Mouse (Mus musculus) heart, adult 9 months (tissue): ENCODE measurements at regions not wholly inside any gene's neighbourhood (a gene's known extent, or its start where the extent isn't known, plus 50 kb on each side); places are given as distances from the start of the nearest gene placed in this dataset.

Experiments
- DNase-seq, 2 experiments: peaks; one replicate each; pipeline ENCODE4 v3.0.0; 2022; ENCODE audit warnings: low spot score in 2 of 2

DNA sequence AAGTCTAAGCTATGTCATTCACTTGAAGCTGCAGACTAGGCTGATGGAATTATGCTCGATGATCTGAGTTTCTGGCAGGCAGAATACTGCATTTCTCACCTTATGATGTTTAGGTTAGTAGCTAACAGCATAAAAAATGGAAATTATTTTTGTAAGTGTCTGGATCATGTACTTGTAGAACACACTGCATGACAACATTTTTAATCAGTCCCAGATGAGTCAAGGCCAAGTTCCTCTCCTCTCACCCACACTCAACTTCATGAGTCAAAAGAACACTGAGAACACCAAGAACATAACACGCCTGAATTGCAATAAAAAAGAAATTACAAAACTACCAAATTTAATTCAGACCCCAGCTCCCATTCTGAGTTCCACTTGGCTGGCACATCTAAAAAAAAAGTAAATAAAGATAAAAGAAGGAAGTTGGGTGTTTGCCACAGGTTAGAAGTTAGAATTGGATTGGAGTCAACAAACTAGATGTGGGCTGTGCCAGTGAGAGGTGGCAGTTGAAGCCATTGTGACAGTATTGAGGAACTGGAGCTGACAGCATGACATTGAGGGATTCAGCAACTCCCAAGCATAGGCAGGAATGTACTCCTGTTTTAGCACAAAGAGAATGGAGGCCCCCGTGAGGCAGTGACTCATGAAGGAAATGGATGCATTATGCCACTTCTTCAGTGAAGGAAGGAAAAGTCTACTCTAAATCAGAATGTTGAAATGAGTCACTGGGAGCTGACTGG is 222.8 kb upstream of the 4931408C20Rik start:
- DNase-seq, result peak; percentile 7 to 14

DNA sequence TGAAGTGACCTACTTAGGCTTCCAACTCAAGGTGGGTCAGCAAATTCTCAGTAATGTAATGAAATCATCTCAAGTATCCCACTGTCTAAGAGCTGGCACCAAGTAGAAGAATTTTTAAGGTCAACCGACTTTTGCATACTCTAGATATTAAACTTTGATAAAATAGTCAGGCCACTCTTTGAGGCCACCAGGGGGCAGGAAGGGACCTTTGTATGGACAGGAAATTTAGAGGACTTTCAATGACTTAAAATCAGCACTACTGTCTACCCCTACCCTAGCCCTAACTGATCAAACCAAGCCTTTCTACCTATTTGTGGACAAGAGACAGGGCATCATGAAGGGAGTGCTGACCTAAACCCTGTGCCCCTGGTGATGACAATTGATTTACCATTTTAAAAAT is 215.0 kb upstream of the 4931408C20Rik start:
- DNase-seq, result no peak

DNA sequence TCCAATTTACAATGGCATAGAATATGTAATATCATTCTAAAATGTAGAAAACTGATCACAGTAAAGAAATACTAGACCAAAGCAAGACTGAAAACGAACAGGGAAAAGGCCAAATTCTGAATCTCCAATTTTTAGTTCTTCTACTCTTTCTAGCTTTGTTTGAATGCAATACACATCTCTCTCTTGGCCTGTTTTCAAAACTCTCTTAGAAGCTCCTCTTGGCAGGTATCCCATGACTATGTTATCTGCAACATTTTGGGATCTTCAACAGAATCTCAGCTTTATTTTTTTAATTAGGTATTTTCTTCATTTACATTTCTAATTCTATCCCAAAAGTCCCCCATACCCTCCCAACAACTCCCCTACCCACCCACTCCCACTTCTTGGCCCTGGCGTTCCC is 170.2 kb upstream of the 4931408C20Rik start:
- no peak for DNase-seq

DNA sequence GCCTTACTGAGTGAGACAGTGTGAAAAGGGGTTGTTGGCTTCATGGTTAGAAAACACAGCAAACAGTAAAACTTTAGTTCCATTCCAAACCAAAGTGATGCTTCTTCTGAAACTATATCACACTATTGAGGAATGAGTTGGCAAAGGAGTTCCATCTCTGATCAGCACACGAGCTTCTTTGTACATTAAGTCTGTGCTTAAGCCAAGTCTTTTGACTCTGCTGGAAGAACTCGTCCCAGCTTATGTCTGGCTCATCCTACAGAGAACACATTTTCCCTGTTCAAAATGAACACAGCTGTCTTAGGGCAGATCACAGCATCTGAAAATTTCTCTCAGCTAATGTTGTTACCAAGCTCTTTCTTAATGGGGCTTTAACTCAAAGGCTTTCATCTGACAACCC is 166.5 kb upstream of the 4931408C20Rik start:
- DNase-seq, result no peak

DNA sequence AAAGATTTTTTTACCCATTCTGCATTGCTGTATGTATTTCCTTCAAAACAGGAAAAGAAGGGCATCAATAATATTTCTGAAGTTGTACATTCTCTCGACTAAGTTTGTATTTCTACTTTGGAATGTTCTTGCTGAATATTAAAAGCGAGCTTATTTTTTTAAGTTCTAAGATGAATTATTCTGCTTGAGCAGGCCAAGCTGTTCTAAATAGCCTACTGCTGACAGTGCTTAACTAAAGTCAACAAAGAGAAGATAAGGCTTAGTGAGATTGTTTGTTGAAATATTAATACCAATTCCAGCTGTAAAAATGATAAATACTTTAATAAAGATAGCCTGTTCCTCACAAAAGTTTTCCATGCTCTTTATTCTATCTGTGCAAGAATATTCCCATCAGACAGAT is 122.0 kb upstream of the 4931408C20Rik start:
- no peak for DNase-seq

DNA sequence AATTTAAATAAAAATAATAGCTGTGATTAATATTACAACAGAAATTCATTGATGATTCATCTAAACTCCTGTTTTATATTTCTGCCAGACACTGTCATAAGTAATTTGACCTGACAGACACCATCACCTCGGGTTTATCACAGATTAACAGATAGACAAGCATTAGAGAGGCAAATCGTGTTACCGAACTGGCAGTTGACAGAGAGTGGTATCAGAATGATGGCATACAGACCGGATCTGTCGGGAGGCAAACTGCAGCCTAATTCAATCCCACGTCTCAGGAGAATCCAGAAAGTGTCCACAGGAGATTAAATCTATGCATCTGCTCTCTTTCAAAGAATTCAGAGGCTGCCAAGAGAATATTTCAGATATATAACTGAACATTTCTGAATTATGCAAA is 77.8 kb upstream of the 4931408C20Rik start:
- DNase-seq, result no peak
